Mouse (Mus musculus): ENCODE results near the gene H2-T23. TPM values are rescaled to one million over a fixed set of nuclear protein-coding genes. Genes with fewer than 3 reads are reported as not detected.

H2-T23 gene
- polyA plus RNA-seq, 1 experiment from 2014 or later = 3.9 TPM

DNA sequence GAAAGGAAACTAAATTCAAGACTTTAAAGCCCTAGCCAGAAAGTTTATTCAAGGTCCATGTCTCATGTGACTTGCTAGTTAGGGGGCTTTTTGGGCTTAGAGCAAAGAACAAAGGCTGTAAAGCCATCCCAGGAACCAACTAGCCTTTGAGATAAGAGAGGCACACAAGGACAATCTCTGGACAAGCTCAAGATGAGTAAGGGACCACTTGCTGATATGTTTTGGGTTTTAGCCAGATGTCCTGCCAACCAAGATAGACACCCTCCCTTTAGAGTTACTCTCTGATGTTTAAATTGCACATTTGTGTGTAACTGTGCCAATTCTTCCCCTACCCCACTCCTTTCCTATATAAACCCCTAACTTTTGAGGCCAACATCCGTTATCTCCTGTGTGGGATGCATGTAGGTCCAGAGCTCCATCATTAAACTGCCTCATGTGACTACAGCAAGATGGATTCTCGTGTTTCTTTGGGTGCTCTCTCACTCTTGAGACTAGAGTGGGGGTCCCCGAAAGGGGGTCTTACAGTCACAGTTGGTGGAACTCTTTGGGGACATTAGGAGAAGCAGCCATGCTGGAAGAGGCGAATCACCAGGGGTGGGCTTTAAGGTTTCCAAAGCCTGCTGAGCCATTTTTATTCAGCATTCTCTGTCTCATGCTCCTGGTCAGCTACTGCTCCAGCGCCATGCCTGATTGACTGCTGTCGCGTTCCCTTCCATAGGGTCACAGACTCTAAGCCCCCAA lies 3.6 kb downstream of the H2-T23 start:
- DNase-seq (ENCODE audit: low spot score) = no peak
- Histone ChIP-seq H3K4me3 (ENCODE audit: low read depth, low read length) (no peak overlapping the region), H3K4me1 (ENCODE audit: control insufficient read depth, insufficient read depth, low read length) (no peaks in the 10 kb centered on the region; the same call in 1 of the 2 replicates), H3K9me3 (replicated peaks; ENCODE audit: control insufficient read depth, low read length) (no peaks in the 10 kb centered on the region), H3K9ac (replicated peaks; ENCODE audit: low read length) (no peak overlapping the region), H3K27me3 (ENCODE audit: control insufficient read depth, insufficient read depth, low read length) (no peaks in the 10 kb centered on the region), H3K36me3 (replicated peaks; ENCODE audit: control insufficient read depth, insufficient read depth, low read depth, low read length) (no peaks in the 10 kb centered on the region), H3K27ac (replicated peaks; ENCODE audit: low read depth, low read length) (no peak overlapping the region), H3K4me2 (ENCODE audit: low read depth, low read length) (no peak overlapping the region)
- no peak for ATAC-seq (replicated peaks; ENCODE audit: insufficient number of reproducible peaks, low FRiP score, low TSS enrichment, low read depth)
- WGBS = 79% methylated on average over 7 of the region's 7 CpGs

DNA sequence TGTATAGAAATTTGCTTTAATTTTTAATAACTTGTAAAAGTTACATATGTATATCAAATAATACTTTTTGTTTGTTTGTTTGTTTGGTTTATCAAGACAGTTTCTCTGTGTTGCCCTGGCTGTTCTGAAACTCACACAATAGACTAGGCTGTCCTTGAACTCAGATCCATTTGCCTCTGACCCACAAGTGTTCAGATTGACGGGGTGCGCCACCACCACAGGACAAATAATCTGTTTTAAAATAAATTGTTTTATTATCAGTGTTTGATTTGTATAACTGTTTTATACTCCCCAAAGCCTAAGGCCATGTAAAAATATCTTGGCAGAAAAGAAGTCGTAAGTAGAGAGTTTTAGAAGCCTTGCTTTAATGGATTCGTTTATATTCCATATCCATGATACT lies 5.0 kb downstream of the H2-T23 start:
- H3K4me1 ChIP-seq (ENCODE audit: control insufficient read depth, insufficient read depth, low read length) = no peaks in the 10 kb centered on the region; the same call in 1 of the 2 replicates
- 92% methylated on average over 4 of the region's 4 CpGs for WGBS
- H3K9me3 ChIP-seq (replicated peaks; ENCODE audit: control insufficient read depth, low read length) = no peaks in the 10 kb centered on the region
- ATAC-seq (replicated peaks; ENCODE audit: insufficient number of reproducible peaks, low FRiP score, low TSS enrichment, low read depth) (no peak), DNase-seq (ENCODE audit: low spot score) (no peak)
- H3K27me3 ChIP-seq (ENCODE audit: control insufficient read depth, insufficient read depth, low read length) = no peaks in the 10 kb centered on the region
- no peak overlapping the region for H3K9ac ChIP-seq (replicated peaks; ENCODE audit: low read length)
- no peak overlapping the region for H3K27ac ChIP-seq (replicated peaks; ENCODE audit: low read depth, low read length)
- H3K36me3 ChIP-seq (replicated peaks; ENCODE audit: control insufficient read depth, insufficient read depth, low read depth, low read length) = no peaks in the 10 kb centered on the region
- H3K4me2 ChIP-seq (ENCODE audit: low read depth, low read length) = no peak overlapping the region
- H3K4me3 ChIP-seq (ENCODE audit: low read depth, low read length) = no peak overlapping the region

DNA sequence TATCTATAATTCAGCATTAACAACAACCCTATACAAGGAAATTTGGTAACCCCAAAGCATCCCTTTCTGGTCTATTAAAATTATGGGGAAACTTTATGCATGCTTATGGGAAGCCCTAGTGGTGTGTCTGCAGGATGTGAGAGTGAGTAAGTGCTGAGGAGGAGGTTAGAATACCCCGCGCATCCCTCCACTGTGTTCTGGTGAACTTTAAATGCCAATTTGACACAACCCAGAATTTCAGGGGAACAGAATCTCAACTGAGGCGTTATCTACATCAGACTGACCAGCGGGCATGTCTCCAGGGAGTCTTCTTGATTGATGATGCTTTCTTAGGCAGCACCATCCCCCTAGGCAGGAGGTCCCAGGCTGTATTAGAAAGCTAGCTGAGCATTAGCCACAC lies 6.8 kb downstream of the H2-T23 start:
- H3K27ac ChIP-seq (replicated peaks; ENCODE audit: low read depth, low read length) = no peak overlapping the region
- WGBS = 74% methylated on average over 4 of the region's 4 CpGs
- H3K4me3 ChIP-seq (ENCODE audit: low read depth, low read length) = no peak overlapping the region
- no peak overlapping the region for H3K4me2 ChIP-seq (ENCODE audit: low read depth, low read length)
- ATAC-seq (replicated peaks; ENCODE audit: insufficient number of reproducible peaks, low FRiP score, low TSS enrichment, low read depth) = no peak
- no peaks in the 10 kb centered on the region for H3K27me3 ChIP-seq (ENCODE audit: control insufficient read depth, insufficient read depth, low read length)
- no peak overlapping the region for H3K9ac ChIP-seq (replicated peaks; ENCODE audit: low read length)
- no peaks in the 10 kb centered on the region for H3K36me3 ChIP-seq (replicated peaks; ENCODE audit: control insufficient read depth, insufficient read depth, low read depth, low read length)
- H3K9me3 ChIP-seq (replicated peaks; ENCODE audit: control insufficient read depth, low read length) = no peaks in the 10 kb centered on the region
- DNase-seq (ENCODE audit: low spot score) = no peak
- no peaks in the 10 kb centered on the region for H3K4me1 ChIP-seq (ENCODE audit: control insufficient read depth, insufficient read depth, low read length)

DNA sequence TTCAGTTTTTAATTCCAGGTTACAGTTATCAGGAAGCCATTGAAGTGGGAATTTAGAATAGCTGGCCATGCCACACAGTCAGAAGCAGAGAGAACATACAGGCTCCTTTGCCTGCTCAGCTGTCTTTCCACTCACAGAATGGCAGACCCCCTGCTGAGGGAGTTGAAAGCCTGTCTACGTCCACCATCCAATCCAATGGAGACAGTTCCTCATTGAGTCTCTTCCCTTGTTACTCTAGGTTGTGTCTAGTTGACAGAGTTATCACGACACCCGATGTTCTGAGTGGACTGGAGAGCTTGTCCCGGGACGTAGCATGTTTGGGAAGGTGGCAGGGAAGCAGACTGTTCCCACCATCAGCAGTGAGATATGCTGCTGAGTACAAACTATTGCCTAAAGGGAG lies 7.5 kb downstream of the H2-T23 start:
- DNase-seq (ENCODE audit: low spot score) (no peak), ATAC-seq (replicated peaks; ENCODE audit: insufficient number of reproducible peaks, low FRiP score, low TSS enrichment, low read depth) (no peak)
- Histone ChIP-seq H3K4me2 (ENCODE audit: low read depth, low read length) (no peak overlapping the region), H3K4me1 (ENCODE audit: control insufficient read depth, insufficient read depth, low read length) (no peaks in the 10 kb centered on the region), H3K27me3 (ENCODE audit: control insufficient read depth, insufficient read depth, low read length) (no peaks in the 10 kb centered on the region), H3K27ac (replicated peaks; ENCODE audit: low read depth, low read length) (no peak overlapping the region), H3K9me3 (replicated peaks; ENCODE audit: control insufficient read depth, low read length) (no peaks in the 10 kb centered on the region), H3K36me3 (replicated peaks; ENCODE audit: control insufficient read depth, insufficient read depth, low read depth, low read length) (no peaks in the 10 kb centered on the region), H3K9ac (replicated peaks; ENCODE audit: low read length) (no peak overlapping the region), H3K4me3 (ENCODE audit: low read depth, low read length) (no peak overlapping the region)
- 70% methylated on average over 5 of the region's 5 CpGs for WGBS

DNA sequence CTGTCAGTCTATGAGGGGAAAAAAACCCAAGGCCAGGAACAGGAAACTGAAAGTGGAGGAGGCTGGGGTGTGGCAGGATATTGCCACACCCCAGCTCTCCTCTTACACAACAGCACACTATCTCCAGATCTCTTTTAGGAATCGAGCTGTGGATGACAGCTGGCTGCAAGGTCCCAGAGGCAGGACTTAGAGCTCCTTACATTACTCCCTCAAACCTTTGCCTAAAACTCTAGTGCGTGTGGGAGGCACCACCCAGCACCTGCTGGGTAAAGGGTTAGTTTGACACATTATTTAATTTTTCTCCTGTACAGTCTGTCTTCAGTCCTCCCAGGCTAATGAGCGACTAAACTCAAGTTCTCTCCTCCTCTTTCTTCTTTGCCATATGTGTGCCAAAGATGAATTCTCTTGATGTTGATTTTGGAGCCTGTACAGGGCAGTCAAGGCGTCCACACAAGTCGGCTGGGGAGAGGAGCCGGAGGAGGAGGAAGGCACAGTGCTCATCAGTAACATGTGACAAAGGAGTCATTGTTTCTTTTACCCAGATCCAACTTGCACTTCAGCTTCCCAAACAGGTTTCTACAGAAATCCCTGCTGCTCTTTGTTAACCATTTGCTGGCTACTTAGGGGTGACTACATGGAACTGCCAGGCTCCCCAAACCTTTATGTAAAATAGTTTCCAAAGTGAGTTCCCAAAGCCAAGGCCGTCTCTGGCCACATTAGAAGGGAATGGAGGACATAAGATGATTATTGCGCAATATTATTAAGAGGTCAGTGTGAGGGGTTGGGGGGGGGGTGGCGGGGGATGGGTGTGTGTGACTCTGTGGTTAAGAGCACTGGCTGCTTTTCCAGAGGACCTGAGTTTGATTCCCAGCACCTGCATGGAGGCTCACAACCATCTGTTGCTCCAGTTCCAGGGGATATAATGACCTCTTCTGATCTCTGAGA lies 8.7 kb downstream of the H2-T23 start:
- DNase-seq (ENCODE audit: low spot score) = no peak
- ATAC-seq (replicated peaks; ENCODE audit: insufficient number of reproducible peaks, low FRiP score, low TSS enrichment, low read depth) = no peak
- no peak overlapping the region for H3K4me2 ChIP-seq (ENCODE audit: low read depth, low read length)
- WGBS = 51% methylated on average over 9 of the region's 9 CpGs
- no peaks in the 10 kb centered on the region for H3K36me3 ChIP-seq (replicated peaks; ENCODE audit: control insufficient read depth, insufficient read depth, low read depth, low read length)
- no peak overlapping the region for H3K4me3 ChIP-seq (ENCODE audit: low read depth, low read length)
- H3K9ac ChIP-seq (replicated peaks; ENCODE audit: low read length) = no peak overlapping the region
- no peaks in the 10 kb centered on the region for H3K27me3 ChIP-seq (ENCODE audit: control insufficient read depth, insufficient read depth, low read length)
- no peaks in the 10 kb centered on the region for H3K9me3 ChIP-seq (replicated peaks; ENCODE audit: control insufficient read depth, low read length)
- H3K27ac ChIP-seq (replicated peaks; ENCODE audit: low read depth, low read length) = no peak overlapping the region
- H3K4me1 ChIP-seq (ENCODE audit: control insufficient read depth, insufficient read depth, low read length) = no peaks in the 10 kb centered on the region

DNA sequence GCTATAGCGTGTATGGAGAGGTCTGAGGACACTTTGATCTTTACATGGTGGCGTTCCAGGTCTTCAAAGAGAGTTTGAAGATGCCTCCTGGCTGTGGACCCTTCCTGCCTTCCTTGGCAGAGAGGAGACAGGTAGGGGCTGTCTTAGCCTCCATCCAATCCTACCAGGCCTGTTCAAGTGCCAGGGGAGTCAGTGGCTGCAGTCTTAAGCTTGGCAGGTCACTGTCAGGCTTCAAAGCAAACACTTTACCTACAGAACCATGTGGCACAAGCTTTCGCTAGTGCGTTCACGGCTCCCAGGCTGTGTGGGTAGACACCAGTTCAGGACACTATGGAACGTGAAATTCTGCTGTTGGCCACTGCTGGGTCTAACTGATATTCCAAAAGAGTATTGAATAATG lies 9.7 kb downstream of the H2-T23 start:
- DNase-seq (ENCODE audit: low spot score) (no peak), ATAC-seq (replicated peaks; ENCODE audit: insufficient number of reproducible peaks, low FRiP score, low TSS enrichment, low read depth) (no peak)
- Histone ChIP-seq H3K36me3 (replicated peaks; ENCODE audit: control insufficient read depth, insufficient read depth, low read depth, low read length) (no peaks in the 10 kb centered on the region), H3K4me3 (ENCODE audit: low read depth, low read length) (no peak overlapping the region), H3K27ac (replicated peaks; ENCODE audit: low read depth, low read length) (no peak overlapping the region), H3K4me2 (ENCODE audit: low read depth, low read length) (no peak overlapping the region), H3K9ac (replicated peaks; ENCODE audit: low read length) (no peak overlapping the region), H3K27me3 (ENCODE audit: control insufficient read depth, insufficient read depth, low read length) (no peaks in the 10 kb centered on the region), H3K4me1 (ENCODE audit: control insufficient read depth, insufficient read depth, low read length) (no peaks in the 10 kb centered on the region), H3K9me3 (replicated peaks; ENCODE audit: control insufficient read depth, low read length) (no peaks in the 10 kb centered on the region)
- 93% methylated on average over 6 of the region's 6 CpGs for WGBS

GRCm38 (mm10) chr17:36022098-36022497 lies 10.6 kb downstream of the H2-T23 start:
- Histone ChIP-seq H3K4me3 (ENCODE audit: low read depth, low read length) (no peak overlapping the region), H3K36me3 (replicated peaks; ENCODE audit: control insufficient read depth, insufficient read depth, low read depth, low read length) (no peaks in the 10 kb centered on the region), H3K4me1 (ENCODE audit: control insufficient read depth, insufficient read depth, low read length) (no peaks in the 10 kb centered on the region), H3K27ac (replicated peaks; ENCODE audit: low read depth, low read length) (no peak overlapping the region), H3K9ac (replicated peaks; ENCODE audit: low read length) (no peak overlapping the region), H3K9me3 (replicated peaks; ENCODE audit: control insufficient read depth, low read length) (no peaks in the 10 kb centered on the region), H3K27me3 (ENCODE audit: control insufficient read depth, insufficient read depth, low read length) (no peaks in the 10 kb centered on the region), H3K4me2 (ENCODE audit: low read depth, low read length) (no peak overlapping the region)
- ATAC-seq (replicated peaks; ENCODE audit: insufficient number of reproducible peaks, low FRiP score, low TSS enrichment, low read depth) (no peak), DNase-seq (ENCODE audit: low spot score) (no peak)
- WGBS = 92% methylated on average over 9 of the region's 9 CpGs

- Histone ChIP-seq H3K4me2 (ENCODE audit: low read depth, low read length) (no peak overlapping the region), H3K4me1 (ENCODE audit: control insufficient read depth, insufficient read depth, low read length) (no peaks in the 10 kb centered on the region), H3K9ac (replicated peaks; ENCODE audit: low read length) (no peak overlapping the region), H3K27me3 (ENCODE audit: control insufficient read depth, insufficient read depth, low read length) (no peaks in the 10 kb centered on the region), H3K27ac (replicated peaks; ENCODE audit: low read depth, low read length) (no peak overlapping the region), H3K9me3 (replicated peaks; ENCODE audit: control insufficient read depth, low read length) (no peaks in the 10 kb centered on the region), H3K36me3 (replicated peaks; ENCODE audit: control insufficient read depth, insufficient read depth, low read depth, low read length) (no peaks in the 10 kb centered on the region), H3K4me3 (ENCODE audit: low read depth, low read length) (no peak overlapping the region)
- ATAC-seq (replicated peaks; ENCODE audit: insufficient number of reproducible peaks, low FRiP score, low TSS enrichment, low read depth) (no peak), DNase-seq (ENCODE audit: low spot score) (no peak)
- WGBS = 89% methylated on average over 1 of the region's 1 CpGs
These were observed 11.3 kb downstream of the H2-T23 start for GRCm38 (mm10) chr17:36021309-36021708.

All from embryonic facial prominence, embryonic 11.5 days (tissue).